In genomic region chr8:46484931-46485463, GRCm38 (mm10) we compare ENCODE assay signal across 15 mouse cellular contexts. TPM values are rescaled to one million over a fixed set of nuclear protein-coding genes. Genes with fewer than 3 reads are reported as not detected.
A peak's percentile ranks its signal among the peaks of the same experiment; 100 is the strongest.
DNase-seq lines count a peak whose midpoint lies in the region; ATAC-seq lines count a peak whose summit lies in the region.
"Had no signal": no experiment of that assay in that cellular context is flagged by ENCODE, and none has a peak within 500 bp of the region (broad histone marks: within the 10 kb centered on the region; RNA-seq: fewer than 3 reads in every experiment).

No protein-coding gene starts in this region.

- H3K4me1 ChIP-seq in liver, embryonic 16.5 days (ENCODE audit: control insufficient read depth, low read depth, low read length): peaks cover 39% of the 10 kb centered on the region
- no peaks in the 10 kb centered on the region for H3K4me1 ChIP-seq in hindbrain, embryonic 11.5 days (replicated peaks; ENCODE audit: control insufficient read depth, insufficient read depth, low read length)

- no peaks in the 10 kb centered on the region for H3K27me3 ChIP-seq in liver, embryonic 16.5 days (ENCODE audit: control insufficient read depth, insufficient read depth, low read depth, low read length)
- H3K27me3 ChIP-seq in hindbrain, embryonic 11.5 days (ENCODE audit: control insufficient read depth, insufficient read depth, low read length): no peaks in the 10 kb centered on the region

- H3K36me3 ChIP-seq in liver, embryonic 16.5 days (ENCODE audit: control insufficient read depth, insufficient read depth): no peaks in the 10 kb centered on the region; the same call in 1 of the 2 replicates
- no peaks in the 10 kb centered on the region for H3K36me3 ChIP-seq in hindbrain, embryonic 11.5 days (ENCODE audit: control insufficient read depth, insufficient read depth, low read length)

- no peak overlapping the region for H3K4me2 ChIP-seq in liver, embryonic 16.5 days (ENCODE audit: low read depth, low read length)
- no peak overlapping the region for H3K4me2 ChIP-seq in hindbrain, embryonic 11.5 days (replicated peaks; ENCODE audit: low read depth, low read length)

- no peak overlapping the region for H3K4me3 ChIP-seq in liver, embryonic 16.5 days (ENCODE audit: low read depth, low read length)
- H3K4me3 ChIP-seq in hindbrain, embryonic 11.5 days (ENCODE audit: low read depth, low read length): no peak overlapping the region
- H3K4me3 ChIP-seq: heart, adult 2 months had no signal

- 51% methylated on average over 8 of the region's 8 CpGs for WGBS in liver, embryonic 16.5 days (ENCODE audit: insufficient replicate concordance)
- WGBS in hindbrain, embryonic 11.5 days: 94% methylated on average over 8 of the region's 8 CpGs

- ATAC-seq in liver, embryonic 16.5 days (ENCODE audit: low read depth): peak; percentile 78
- ATAC-seq in hindbrain, embryonic 11.5 days (ENCODE audit: low FRiP score): no peak

- H3K9ac ChIP-seq in liver, embryonic 16.5 days (ENCODE audit: low read depth, low read length): no peak overlapping the region
- no peak overlapping the region for H3K9ac ChIP-seq in hindbrain, embryonic 11.5 days (ENCODE audit: low read depth, low read length)

- peak overlapping the region; percentile 65 for H3K27ac ChIP-seq in liver, embryonic 16.5 days (ENCODE audit: low read length)
- H3K27ac ChIP-seq in hindbrain, embryonic 11.5 days (ENCODE audit: low read depth, low read length): no peak overlapping the region

- peak; percentile 1 for DNase-seq in gastrocnemius, postnatal 25 days
- DNase-seq in gastrocnemius, adult 18-20 months (ENCODE audit: low spot score): no peak
- peak; percentile 3 for DNase-seq in layer of hippocampus, adult 11-12 months (ENCODE audit: low spot score)
- no peak for DNase-seq in layer of hippocampus, adult 9-10 months (ENCODE audit: low spot score)
- DNase-seq in adrenal gland, postnatal 14 days: peak; percentile 68
- no peak for DNase-seq in hindbrain, embryonic 11.5 days (ENCODE audit: low spot score)
- DNase-seq in right cerebral cortex, adult 18-20 months: no peak
- DNase-seq: cerebellum, adult 2 months; embryo, embryonic 11 days; heart, postnatal 4 days; lung, adult 2 months; retina, postnatal 1 day had no signal

- no peaks in the 10 kb centered on the region for H3K9me3 ChIP-seq in liver, embryonic 16.5 days (replicated peaks; ENCODE audit: control insufficient read depth, low read length)
- H3K9me3 ChIP-seq in hindbrain, embryonic 11.5 days (ENCODE audit: control insufficient read depth, low read length): no peaks in the 10 kb centered on the region
- H3K9me3 ChIP-seq: G1E had no signal

RNA-seq across cellular contexts. Expression of gene Acsl1, which starts 14.2 kb away (rescaled TPM):
- 100 to 1,000 TPM; 251 to 347 TPM for total RNA-seq in gastrocnemius, postnatal 25 days (2021)
- total RNA-seq in gastrocnemius, adult 18-20 months (2021): 100 to 1,000 TPM; 270 to 281 TPM
- total RNA-seq in adrenal gland, postnatal 14 days (2021): 631 and 851 TPM in 2 replicates
- polyA plus RNA-seq in liver, embryonic 16.5 days (2015; fragmentation: Nextera tagmentation; extraction: Ambion mirVana): 139 and 168 TPM in 2 replicates
- 9.8 and 10.9 TPM in 2 replicates for polyA plus RNA-seq in hindbrain, embryonic 11.5 days (2014; fragmentation: Nextera tagmentation; extraction: Ambion mirVana)

Comparison
In these comparisons a context has a peak if more than half of its experiments do, and no peak if none do; other contexts are left out.
1. DNase-seq: peak in gastrocnemius, postnatal 25 days (single experiment), layer of hippocampus, adult 11-12 months (single experiment) and adrenal gland, postnatal 14 days (single experiment); none in gastrocnemius, adult 18-20 months (single experiment), layer of hippocampus, adult 9-10 months (single experiment), hindbrain, embryonic 11.5 days (single experiment) and right cerebral cortex, adult 18-20 months (single experiment).